Mouse (Mus musculus) limb, embryonic 11.5 days (tissue): ENCODE measurements around the gene Aff4. TPM values are rescaled to one million over a fixed set of nuclear protein-coding genes. Genes with fewer than 3 reads are reported as not detected.
A peak's percentile ranks its signal among the peaks of the same experiment; 100 is the strongest.

ENCODE experiments used
- ATAC-seq: fragments of 200-750 bp; cut with Nextera tagmentation; 2 replicates; pipeline ENCODE4 v1.8.0; 2017; ENCODE audit warnings: low read depth; ENCODE audit not compliant: insufficient number of reproducible peaks, low FRiP score, low TSS enrichment
- DNase-seq: peaks from one replicate; pipeline ENCODE4 v3.0.0-alpha.2; 2015; ENCODE audit warnings: low spot score
- H3K27ac ChIP-seq: fragments of 300-500 bp; sonication (generic); replicated peaks from 2 replicates; pipeline ENCODE4 v1.5.1; 2014; ENCODE audit warnings: low read depth, mild to moderate bottlenecking, low read length
- H3K27me3 ChIP-seq: fragments of 300-500 bp; sonication (generic); 2 replicates; pipeline ENCODE4 v1.6.1; 2014; ENCODE audit warnings: mild to moderate bottlenecking, low read length, mixed read lengths; ENCODE audit not compliant: control insufficient read depth, insufficient read depth
- H3K36me3 ChIP-seq: fragments of 300-500 bp; sonication (generic); 2 replicates; pipeline ENCODE4 v1.6.1; 2014; ENCODE audit warnings: mild to moderate bottlenecking, low read length, moderate library complexity, mixed read lengths; ENCODE audit not compliant: control insufficient read depth, insufficient read depth
- H3K4me1 ChIP-seq: fragments of 300-500 bp; sonication (generic); 2 replicates; pipeline ENCODE4 v1.6.1; 2014; ENCODE audit warnings: low read length, mixed read lengths; ENCODE audit not compliant: control insufficient read depth, insufficient read depth
- H3K4me2 ChIP-seq: fragments of 300-500 bp; sonication (generic); 2 replicates; pipeline ENCODE4 v1.6.1; 2014; ENCODE audit warnings: low read depth, mild to moderate bottlenecking, moderate library complexity; ENCODE audit not compliant: severe bottlenecking
- H3K4me3 ChIP-seq: fragments of 300-500 bp; sonication (generic); 2 replicates; pipeline ENCODE4 v1.5.1; 2014; ENCODE audit warnings: low read depth, low read length
- H3K9ac ChIP-seq: fragments of 300-500 bp; sonication (generic); 2 replicates; pipeline ENCODE4 v1.6.1; 2014; ENCODE audit warnings: mild to moderate bottlenecking, low read length
- H3K9me3 ChIP-seq: fragments of 300-500 bp; sonication (generic); 2 replicates; pipeline ENCODE4 v1.6.1; 2016; ENCODE audit warnings: low read length; ENCODE audit not compliant: control insufficient read depth
- WGBS: fragments of 180-500 bp; shearing (Covaris S2); extraction: QIAGEN DNeasy Blood & Tissue Kit; methylation state at CpG from one replicate; pipeline ENCODE4 v1.1.7; 2014; 5-methylcytosine and 5-hydroxymethylcytosine counted together
- polyA plus RNA-seq: library from polyadenylated mRNA; unstranded; fragments of >200 nt; fragmentation: Nextera tagmentation; extraction: Ambion mirVana; gene quantifications from 2 replicates; pipeline ENCODE4 v1.2.1, GENCODE M21; 2014

The Aff4 gene
- polyA plus RNA-seq, 1 experiment from 2014 or later, result 40.1 TPM

GRCm38 (mm10) chr11:53351224-53351942 is 750 bp downstream of the Aff4 start:
- peak; percentile 81 for DNase-seq
- 1% methylated on average over 35 of the region's 35 CpGs for WGBS
- H3K9ac ChIP-seq, result peak overlapping the region; percentile 91
- H3K36me3 ChIP-seq, result no peaks in the 10 kb centered on the region; the same call in 1 of the 2 replicates
- no peaks in the 10 kb centered on the region for H3K4me1 ChIP-seq
- ATAC-seq, result no peak
- no peaks in the 10 kb centered on the region for H3K27me3 ChIP-seq
- no peaks in the 10 kb centered on the region for H3K9me3 ChIP-seq
- H3K27ac ChIP-seq, result peak overlapping the region; percentile 93
- H3K4me2 ChIP-seq, result peak overlapping the region; percentile 79
- peak overlapping the region; percentile 87 for H3K4me3 ChIP-seq

GRCm38 (mm10) chr11:53351943-53352590 is 1.4 kb downstream of the Aff4 start:
- H3K36me3 ChIP-seq, result no peaks in the 10 kb centered on the region; the same call in 1 of the 2 replicates
- H3K4me3 ChIP-seq, result peak overlapping the region; percentile 87
- 6% methylated on average over 14 of the region's 14 CpGs for WGBS
- H3K9ac ChIP-seq, result peak overlapping the region; percentile 91
- ATAC-seq (no peak), DNase-seq (no peak)
- H3K9me3 ChIP-seq, result no peaks in the 10 kb centered on the region
- peak overlapping the region; percentile 79 for H3K4me2 ChIP-seq
- H3K27ac ChIP-seq, result peak overlapping the region; percentile 93
- H3K27me3 ChIP-seq, result no peaks in the 10 kb centered on the region
- H3K4me1 ChIP-seq, result no peaks in the 10 kb centered on the region

- no peaks in the 10 kb centered on the region; the same call in 1 of the 2 replicates for H3K36me3 ChIP-seq
- no peak overlapping the region for H3K27ac ChIP-seq
- H3K9ac ChIP-seq, result no peak overlapping the region
- no peaks in the 10 kb centered on the region for H3K27me3 ChIP-seq
- H3K9me3 ChIP-seq, result no peaks in the 10 kb centered on the region
- ATAC-seq (no peak), DNase-seq (no peak)
- H3K4me1 ChIP-seq, result no peaks in the 10 kb centered on the region
- H3K4me2 ChIP-seq, result no peak overlapping the region
- 97% methylated on average over 5 of the region's 5 CpGs for WGBS
- no peak overlapping the region for H3K4me3 ChIP-seq
Observed at GRCm38 (mm10) chr11:53358504-53359155, 8.0 kb downstream of the Aff4 start.

GRCm38 (mm10) chr11:53367032-53367431 is 16.4 kb downstream of the Aff4 start:
- Histone ChIP-seq H3K9me3 (no peaks in the 10 kb centered on the region), H3K4me1 (no peaks in the 10 kb centered on the region), H3K4me3 (no peak overlapping the region), H3K9ac (no peak overlapping the region), H3K27me3 (no peaks in the 10 kb centered on the region), H3K4me2 (no peak overlapping the region), H3K36me3 (peaks cover 4% of the 10 kb centered on the region; the same call in 1 of the 2 replicates), H3K27ac (no peak overlapping the region)
- no peak for DNase-seq
- ATAC-seq, result no peak
- WGBS, result 88% methylated on average over 2 of the region's 2 CpGs

GRCm38 (mm10) chr11:53378918-53379317 is 28.3 kb downstream of the Aff4 start:
- no peak overlapping the region for H3K4me3 ChIP-seq
- 85% methylated on average over 1 of the region's 1 CpGs for WGBS

GRCm38 (mm10) chr11:53383758-53384428 is 33.3 kb downstream of the Aff4 start:
- DNase-seq, result no peak
- peaks cover 2% of the 10 kb centered on the region; the same call in 1 of the 2 replicates for H3K36me3 ChIP-seq

More at GRCm38 (mm10) chr11:53378918-53379317, 28.3 kb downstream of the Aff4 start:
- Histone ChIP-seq H3K27ac (no peak overlapping the region), H3K9me3 (no peaks in the 10 kb centered on the region), H3K4me1 (no peaks in the 10 kb centered on the region), H3K9ac (no peak overlapping the region), H3K36me3 (peaks cover 3% of the 10 kb centered on the region), H3K4me2 (no peak overlapping the region), H3K27me3 (no peaks in the 10 kb centered on the region)
- ATAC-seq (no peak), DNase-seq (no peak)

GRCm38 (mm10) chr11:53393856-53394255 is 43.2 kb downstream of the Aff4 start:
- H3K4me2 ChIP-seq, result no peak overlapping the region
- H3K4me3 ChIP-seq, result no peak overlapping the region
- H3K9me3 ChIP-seq, result no peaks in the 10 kb centered on the region
- peaks cover 7% of the 10 kb centered on the region; the same call in 1 of the 2 replicates for H3K36me3 ChIP-seq
- H3K9ac ChIP-seq, result no peak overlapping the region
- DNase-seq, result no peak
- H3K4me1 ChIP-seq, result no peaks in the 10 kb centered on the region
- WGBS, result 87% methylated on average over 1 of the region's 1 CpGs
- H3K27me3 ChIP-seq, result no peaks in the 10 kb centered on the region
- no peak overlapping the region for H3K27ac ChIP-seq
- ATAC-seq, result no peak

More at GRCm38 (mm10) chr11:53383758-53384428, 33.3 kb downstream of the Aff4 start:
- H3K4me3 ChIP-seq, result no peak overlapping the region
- H3K27me3 ChIP-seq, result no peaks in the 10 kb centered on the region
- no peaks in the 10 kb centered on the region for H3K9me3 ChIP-seq
- no peak overlapping the region for H3K4me2 ChIP-seq
- no peak for ATAC-seq
- 95% methylated on average over 2 of the region's 2 CpGs for WGBS
- H3K9ac ChIP-seq, result no peak overlapping the region
- no peaks in the 10 kb centered on the region for H3K4me1 ChIP-seq
- H3K27ac ChIP-seq, result no peak overlapping the region

GRCm38 (mm10) chr11:53403638-53404037 is 53.0 kb downstream of the Aff4 start:
- H3K27ac ChIP-seq, result no peak overlapping the region
- H3K36me3 ChIP-seq, result peaks cover 29% of the 10 kb centered on the region
- no peaks in the 10 kb centered on the region for H3K9me3 ChIP-seq
- no peak for DNase-seq
- H3K9ac ChIP-seq, result no peak overlapping the region
- WGBS, result 88% methylated on average over 1 of the region's 1 CpGs
- ATAC-seq, result no peak
- no peak overlapping the region for H3K4me3 ChIP-seq
- H3K27me3 ChIP-seq, result no peaks in the 10 kb centered on the region
- H3K4me1 ChIP-seq, result no peaks in the 10 kb centered on the region
- no peak overlapping the region for H3K4me2 ChIP-seq
